Mouse (Mus musculus): ENCODE measurements at regions not wholly inside any gene's neighbourhood (a gene's known extent, or its start where the extent isn't known, plus 50 kb on each side); places are given as distances from the start of the nearest gene placed in this dataset.

DNA sequence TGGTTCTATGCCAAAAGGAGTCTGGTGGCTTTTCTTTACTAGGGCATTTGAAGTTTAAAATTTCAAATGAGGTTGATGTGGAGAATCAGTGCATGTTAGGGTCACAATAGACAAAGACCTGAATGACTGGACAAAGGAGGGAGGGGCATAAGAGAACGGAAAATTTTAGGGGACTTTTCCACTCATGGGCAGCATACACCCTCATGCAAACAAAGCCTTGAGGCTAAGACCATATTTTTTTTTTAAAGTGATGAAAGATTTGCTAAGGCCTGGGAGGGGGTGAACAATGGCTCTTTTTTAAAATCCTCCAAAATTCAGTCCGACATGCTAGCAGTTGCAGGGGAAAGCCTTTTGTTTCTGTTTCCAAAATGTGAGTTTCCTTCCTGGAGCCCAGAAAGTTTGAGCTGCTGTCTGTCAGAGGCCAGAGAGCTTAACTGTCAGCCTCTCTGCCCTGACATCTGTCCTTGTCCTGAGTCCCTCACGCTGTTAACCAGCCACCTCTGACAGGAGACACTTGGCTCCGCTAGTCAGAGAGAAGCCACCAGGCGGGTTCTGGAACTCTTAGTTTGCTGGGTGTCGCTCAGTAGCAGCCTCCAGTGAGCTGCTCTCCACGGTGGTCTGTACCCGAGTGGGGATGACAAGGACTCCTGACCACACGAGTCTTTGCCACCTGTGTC lies 92.3 kb downstream of the 1700020N01Rik start:
- TF ChIP-seq EP300 (IDR thresholded peaks at IDR 0.05; ENCODE audit: low read depth) (no peak), CTCF (IDR thresholded peaks at IDR 0.05; ENCODE audit: low read depth) (peak; percentile 10; the same call in 1 of the 2 replicates)

Measured in liver, embryonic 14.5 days (tissue).